Mouse (Mus musculus) embryonic facial prominence, embryonic 10.5 days (tissue): ENCODE data around the gene C1qbp. TPM values are rescaled to one million over a fixed set of nuclear protein-coding genes. Genes with fewer than 3 reads are reported as not detected.

Experiments used
- DNase-seq: peaks from one replicate; pipeline ENCODE4 v3.0.0-alpha.2; 2017; ENCODE audit warnings: low spot score
- H3K27ac ChIP-seq: fragments of 300-500 bp; sonication (generic); replicated peaks from 2 replicates; pipeline ENCODE4 v1.5.1; 2016; ENCODE audit warnings: mild to moderate bottlenecking
- H3K27me3 ChIP-seq: fragments of 300-500 bp; sonication (generic); replicated peaks from 2 replicates; pipeline ENCODE4 v1.6.1; 2016; ENCODE audit warnings: low read depth, mild to moderate bottlenecking; ENCODE audit not compliant: poor library complexity, severe bottlenecking
- H3K36me3 ChIP-seq: fragments of 300-500 bp; sonication (generic); replicated peaks from 2 replicates; pipeline ENCODE4 v1.6.1; 2016; ENCODE audit warnings: mild to moderate bottlenecking, moderate library complexity
- H3K4me1 ChIP-seq: fragments of 300-500 bp; sonication (generic); 2 replicates; pipeline ENCODE4 v1.6.1; 2016
- H3K4me3 ChIP-seq: fragments of 300-500 bp; sonication (generic); 2 replicates; pipeline ENCODE4 v1.5.1; 2016; ENCODE audit warnings: mild to moderate bottlenecking, moderate library complexity
- H3K9me3 ChIP-seq: fragments of 300-500 bp; sonication (generic); 2 replicates; pipeline ENCODE4 v1.6.1; 2016; ENCODE audit warnings: mild to moderate bottlenecking
- WGBS: fragments of 180-500 bp; shearing (Covaris S2); methylation state at CpG from one replicate; pipeline ENCODE4 v1.1.7; 2016; 5-methylcytosine and 5-hydroxymethylcytosine counted together
- polyA plus RNA-seq: library from polyadenylated mRNA; unstranded; fragments of >200 nt; fragmentation: Nextera tagmentation; extraction: Ambion mirVana; gene quantifications from 2 replicates; pipeline ENCODE4 v1.2.1, GENCODE M21; 2016

C1qbp gene
- polyA plus RNA-seq, 1 experiment from 2014 or later: 346 TPM

- DNase-seq: peak; percentile 98
These were observed 21.5 kb upstream of the C1qbp start, which contains the start of gene Dhx33 for GRCm38 (mm10) chr11:71004316-71004773. Gene Dhx33, minus strand, starts transcription at chr11:71004437.

GRCm38 (mm10) chr11:71003611-71004315, 20.9 kb upstream of the C1qbp start:
- peaks cover 49% of the 10 kb centered on the region for H3K36me3 ChIP-seq
- no peak for DNase-seq
- under 1% methylated on average over 49 of the region's 49 CpGs for WGBS
- peaks cover 18% of the 10 kb centered on the region for H3K4me1 ChIP-seq
- H3K27ac ChIP-seq: peak overlapping the region; percentile 86
- H3K4me3 ChIP-seq: peak overlapping the region; percentile 93
- no peaks in the 10 kb centered on the region for H3K27me3 ChIP-seq
- H3K9me3 ChIP-seq: no peaks in the 10 kb centered on the region

More at GRCm38 (mm10) chr11:71004316-71004773, 21.5 kb upstream of the C1qbp start, which contains the start of gene Dhx33:
- Histone ChIP-seq H3K27me3 (no peaks in the 10 kb centered on the region), H3K4me1 (peaks cover 18% of the 10 kb centered on the region), H3K4me3 (peak within 1 kb of the TSS; percentile 93), H3K9me3 (no peaks in the 10 kb centered on the region), H3K36me3 (peaks cover 48% of the 10 kb centered on the region), H3K27ac (peak within 1 kb of the TSS; percentile 86)
- WGBS: under 1% methylated on average over 35 of the region's 35 CpGs

DNA sequence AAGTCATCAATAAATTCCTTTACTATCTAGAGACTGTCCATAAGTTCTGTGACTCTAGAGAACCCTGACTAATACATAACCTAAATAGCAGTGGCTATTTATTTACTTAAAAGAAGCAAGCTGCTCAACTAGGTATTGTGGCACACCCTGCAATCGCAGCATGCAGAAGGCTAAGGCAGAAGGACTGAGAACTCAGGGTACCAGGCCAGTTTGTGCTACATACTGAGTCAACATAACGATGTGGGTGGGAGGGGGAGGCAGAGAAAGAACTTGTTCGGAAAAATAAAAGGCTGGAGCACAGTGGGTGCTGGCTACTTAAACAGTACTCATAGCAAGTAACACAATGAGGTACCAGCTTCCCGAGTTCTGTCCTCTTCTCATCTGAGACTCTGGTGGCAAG, 18.3 kb upstream of the C1qbp start:
- no peaks in the 10 kb centered on the region for H3K27me3 ChIP-seq
- peaks cover 55% of the 10 kb centered on the region for H3K36me3 ChIP-seq
- H3K4me1 ChIP-seq: peaks cover 18% of the 10 kb centered on the region
- H3K27ac ChIP-seq: no peak overlapping the region
- no peak for DNase-seq
- H3K4me3 ChIP-seq: no peak overlapping the region
- WGBS: 88% methylated on average over 4 of the region's 4 CpGs
- H3K9me3 ChIP-seq: no peaks in the 10 kb centered on the region

DNA sequence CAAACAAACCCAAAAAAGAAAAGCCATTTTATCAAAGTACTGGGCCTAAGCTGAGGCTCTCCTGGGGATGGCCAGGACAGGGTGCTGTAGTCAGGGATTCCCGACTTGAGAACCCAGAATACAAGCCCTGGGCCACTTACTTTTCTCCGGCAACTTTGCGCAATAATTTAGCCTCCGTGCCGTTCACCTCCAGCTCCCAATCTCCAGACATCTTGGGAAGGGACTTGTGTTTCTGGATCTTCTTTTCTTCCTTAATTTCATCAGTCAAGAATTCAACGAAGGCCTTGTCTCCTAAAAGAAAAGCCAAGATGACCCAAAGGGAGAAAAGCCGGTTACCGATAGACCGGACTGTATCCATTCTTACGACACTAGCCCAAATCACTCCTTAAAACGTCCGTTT, 796 bp downstream of the C1qbp start:
- Histone ChIP-seq H3K4me1 (peaks cover 13% of the 10 kb centered on the region), H3K9me3 (no peaks in the 10 kb centered on the region), H3K27ac (peak overlapping the region; percentile 92), H3K27me3 (no peaks in the 10 kb centered on the region), H3K4me3 (peak overlapping the region; percentile 96), H3K36me3 (peaks cover 77% of the 10 kb centered on the region)
- no peak for DNase-seq
- 9% methylated on average over 12 of the region's 12 CpGs for WGBS

DNA sequence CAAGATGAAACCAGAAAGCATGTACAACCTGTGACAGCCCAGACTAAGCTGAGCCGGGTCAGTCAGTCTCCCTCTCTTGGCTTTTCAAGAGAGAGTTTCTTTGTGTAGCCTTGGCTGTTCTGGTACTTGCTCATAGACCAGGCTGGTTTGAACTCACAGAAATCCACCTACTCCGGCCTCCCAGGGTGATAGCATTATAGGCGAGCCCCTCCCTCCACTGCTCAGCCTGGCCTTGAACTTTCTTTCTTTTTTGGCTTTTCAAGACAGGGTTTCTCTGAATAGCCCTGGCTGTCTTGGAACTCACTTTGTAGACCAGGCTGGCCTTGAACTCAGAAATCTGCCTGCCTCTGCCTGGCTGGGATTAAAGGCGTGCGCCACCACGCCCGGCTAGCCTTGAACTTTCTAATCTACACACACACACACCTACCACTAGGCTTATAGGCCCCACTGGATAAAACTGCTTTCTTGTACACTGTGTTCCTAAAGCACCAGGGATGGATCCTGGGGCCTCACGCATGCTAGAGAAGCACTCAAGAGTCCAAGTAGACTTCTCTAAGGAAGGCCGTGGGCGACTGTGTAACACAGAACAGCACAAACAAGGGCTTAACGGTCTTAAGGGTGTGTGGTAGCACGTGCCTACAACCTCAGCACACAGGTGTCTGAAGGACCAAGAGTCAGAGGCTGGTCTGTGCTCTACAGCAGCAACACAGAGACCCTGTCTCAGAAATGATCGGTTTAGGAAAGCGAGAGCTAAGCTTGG, 1.9 kb downstream of the C1qbp start:
- no peak for DNase-seq
- 93% methylated on average over 14 of the region's 14 CpGs for WGBS
- Histone ChIP-seq H3K27me3 (no peaks in the 10 kb centered on the region), H3K4me1 (peaks cover 13% of the 10 kb centered on the region), H3K9me3 (no peaks in the 10 kb centered on the region), H3K36me3 (peaks cover 77% of the 10 kb centered on the region), H3K27ac (no peak overlapping the region), H3K4me3 (peak overlapping the region; percentile 96)

DNA sequence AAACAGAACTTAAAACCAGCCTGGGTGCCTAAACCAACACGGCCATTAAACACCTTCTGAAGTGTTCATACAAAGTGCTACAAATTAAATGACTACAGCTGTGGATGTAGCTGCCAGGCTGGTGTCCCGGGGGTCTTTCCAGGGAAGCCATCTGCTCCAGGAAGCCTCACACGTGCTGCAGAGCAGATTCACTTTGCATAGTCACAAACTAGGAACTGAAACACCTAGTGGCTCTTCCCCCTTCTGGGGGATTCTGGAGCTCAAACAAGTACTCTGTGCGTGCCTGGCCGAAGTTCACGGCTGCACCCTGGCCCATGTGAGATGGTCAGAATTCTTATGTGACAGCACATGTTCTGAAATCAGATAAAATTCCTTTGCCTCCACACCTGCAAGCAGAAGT, 2.6 kb downstream of the C1qbp start:
- 88% methylated on average over 6 of the region's 6 CpGs for WGBS
- H3K9me3 ChIP-seq: no peaks in the 10 kb centered on the region
- no peak overlapping the region for H3K4me3 ChIP-seq
- peaks cover 13% of the 10 kb centered on the region for H3K4me1 ChIP-seq
- H3K27me3 ChIP-seq: no peaks in the 10 kb centered on the region
- no peak for DNase-seq
- no peak overlapping the region for H3K27ac ChIP-seq
- H3K36me3 ChIP-seq: peaks cover 77% of the 10 kb centered on the region

GRCm38 (mm10) chr11:70977293-70977692, 5.5 kb downstream of the C1qbp start:
- H3K4me3 ChIP-seq: no peak overlapping the region
- WGBS: 89% methylated on average over 6 of the region's 6 CpGs
- H3K36me3 ChIP-seq: peaks cover 92% of the 10 kb centered on the region
- no peak overlapping the region for H3K27ac ChIP-seq
- H3K27me3 ChIP-seq: no peaks in the 10 kb centered on the region
- DNase-seq: no peak
- H3K4me1 ChIP-seq: peaks cover 13% of the 10 kb centered on the region
- H3K9me3 ChIP-seq: no peaks in the 10 kb centered on the region

DNA sequence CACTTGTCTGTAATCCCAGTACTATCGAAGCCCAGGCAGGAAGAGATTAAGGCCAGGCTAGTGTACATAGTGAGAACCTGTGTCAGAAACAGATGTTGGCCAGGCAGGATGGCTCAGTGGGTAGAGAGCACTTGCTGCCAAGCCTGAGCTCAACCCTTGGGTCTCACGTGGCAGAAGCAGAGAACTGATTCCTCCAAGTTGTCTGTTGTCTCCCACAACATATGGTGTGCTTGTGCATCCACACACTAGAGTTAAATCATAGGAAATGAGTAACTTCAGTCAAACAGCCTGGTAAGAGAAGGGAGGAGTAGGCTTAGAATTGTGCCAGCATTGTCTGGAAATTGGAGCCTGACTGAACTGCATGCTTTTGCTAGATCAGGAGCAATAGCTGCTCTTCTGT, 7.6 kb downstream of the C1qbp start:
- WGBS: 78% methylated on average over 2 of the region's 2 CpGs
- H3K36me3 ChIP-seq: peaks cover 83% of the 10 kb centered on the region
- H3K9me3 ChIP-seq: no peaks in the 10 kb centered on the region
- DNase-seq: no peak
- peaks cover 8% of the 10 kb centered on the region for H3K4me1 ChIP-seq
- H3K4me3 ChIP-seq: no peak overlapping the region
- H3K27me3 ChIP-seq: no peaks in the 10 kb centered on the region
- no peak overlapping the region for H3K27ac ChIP-seq

DNA sequence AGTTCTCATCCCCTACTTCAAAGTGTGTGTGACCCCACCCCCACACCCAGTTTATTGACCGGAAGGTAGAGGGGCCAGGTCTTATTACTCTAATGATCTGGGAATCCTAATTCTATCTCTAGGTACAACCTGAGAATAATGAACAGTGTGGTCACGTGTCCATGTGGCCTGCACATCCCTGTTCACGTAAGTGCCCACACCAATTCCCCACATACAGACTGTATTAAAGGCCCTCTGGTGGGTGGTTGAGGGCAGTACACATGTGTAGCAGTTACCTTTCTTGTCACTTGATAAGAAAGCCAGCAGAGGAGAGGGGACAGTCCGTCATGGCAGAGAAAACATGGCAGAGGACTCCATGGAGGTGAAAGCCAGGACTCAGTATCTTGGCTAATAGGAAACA, 8.9 kb downstream of the C1qbp start:
- H3K36me3 ChIP-seq: peaks cover 70% of the 10 kb centered on the region
- DNase-seq: peak; percentile 20
- no peak overlapping the region for H3K4me3 ChIP-seq
- no peak overlapping the region for H3K27ac ChIP-seq
- H3K27me3 ChIP-seq: no peaks in the 10 kb centered on the region
- 78% methylated on average over 4 of the region's 4 CpGs for WGBS
- H3K9me3 ChIP-seq: no peaks in the 10 kb centered on the region
- H3K4me1 ChIP-seq: peaks cover 11% of the 10 kb centered on the region

DNA sequence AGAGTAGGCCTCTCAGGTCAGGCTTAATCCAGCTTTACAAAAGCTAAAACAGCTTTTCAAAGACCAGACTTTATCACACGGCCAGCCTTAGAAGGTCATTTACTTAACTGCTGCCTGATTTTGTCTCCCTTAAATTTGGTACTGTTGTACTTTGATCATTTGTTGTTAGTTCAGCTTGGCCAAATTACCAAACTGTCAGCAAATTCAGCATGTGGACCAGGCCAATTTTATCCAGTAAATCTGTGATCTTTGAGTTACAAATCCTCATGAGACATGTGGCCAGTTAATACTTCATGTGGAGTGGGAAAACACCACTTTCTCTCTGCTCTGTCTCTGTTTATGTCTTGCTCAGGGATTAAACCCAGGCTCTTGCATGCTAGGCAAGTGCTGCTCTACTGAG, 10.2 kb downstream of the C1qbp start:
- Histone ChIP-seq H3K27ac (no peak overlapping the region), H3K4me1 (peaks cover 21% of the 10 kb centered on the region), H3K4me3 (no peak overlapping the region), H3K27me3 (no peaks in the 10 kb centered on the region), H3K9me3 (no peaks in the 10 kb centered on the region), H3K36me3 (peaks cover 58% of the 10 kb centered on the region)
- DNase-seq: no peak
- 72% methylated on average over 1 of the region's 1 CpGs for WGBS

- Histone ChIP-seq H3K27me3 (no peaks in the 10 kb centered on the region), H3K4me3 (peak overlapping the region; percentile 92), H3K27ac (peak overlapping the region; percentile 96), H3K36me3 (peaks cover 53% of the 10 kb centered on the region), H3K4me1 (peaks cover 21% of the 10 kb centered on the region), H3K9me3 (no peaks in the 10 kb centered on the region)
- DNase-seq: no peak
- WGBS: 20% methylated on average over 24 of the region's 24 CpGs
These were observed 12.0 kb downstream of the C1qbp start for GRCm38 (mm10) chr11:70970560-70971540.
